Mouse (Mus musculus) G1E (cell line): Measurements from ENCODE around the gene H2-D1. TPM values are rescaled to one million over a fixed set of nuclear protein-coding genes. Genes with fewer than 3 reads are reported as not detected.
"Not testable (repeated sequence)": the region's sequence is repeated elsewhere in the genome, so short reads cannot be mapped to it uniquely, and the experiment has no call there.

ENCODE experiments used
- ATAC-seq: 2 replicates; pipeline ENCODE4 v1.8.0; 2016; ENCODE audit warnings: mild to moderate bottlenecking; ENCODE audit not compliant: insufficient number of reproducible peaks, poor library complexity, low FRiP score, severe bottlenecking; ENCODE audit errors: extremely low read depth
- DNase-seq: peaks from one replicate; pipeline ENCODE4 v3.0.0; 2012; ENCODE audit warnings: low spot score
- H3K27me3 ChIP-seq: 2 replicates; pipeline ENCODE4 v1.6.1; 2012; ENCODE audit warnings: mild to moderate bottlenecking, low read length, inconsistent platforms; ENCODE audit not compliant: insufficient read depth
- H3K36me3 ChIP-seq: replicated peaks from 2 replicates; pipeline ENCODE3; 2012; ENCODE audit warnings: mild to moderate bottlenecking, inconsistent platforms
- H3K4me1 ChIP-seq: 2 replicates; pipeline ENCODE4 v1.6.1; 2012; ENCODE audit warnings: low read depth, low read length, inconsistent platforms, mixed read lengths; ENCODE audit not compliant: insufficient read depth
- H3K4me3 ChIP-seq: 2 replicates; pipeline ENCODE4 v1.5.1; 2012; ENCODE audit warnings: low read depth, mild to moderate bottlenecking, inconsistent platforms, low read length, moderate library complexity, mixed read lengths
- H3K9me3 ChIP-seq: replicated peaks from 2 replicates; pipeline ENCODE4 v1.6.1; 2012; ENCODE audit warnings: inconsistent platforms
- CTCF ChIP-seq: IDR thresholded peaks from 2 replicates; pipeline ENCODE4 v1.5.1; 2012; ENCODE audit warnings: low read depth, low read length, inconsistent platforms, mixed read lengths
- GATA1 ChIP-seq: IDR thresholded peaks from 2 replicates; pipeline ENCODE4 v1.6.1; 2012; ENCODE audit warnings: borderline replicate concordance, low read length, inconsistent platforms, mixed read lengths
- GATA2 ChIP-seq: IDR thresholded peaks from 2 replicates; pipeline ENCODE4 v1.6.1; 2012; ENCODE audit warnings: low read depth, low read length, inconsistent platforms, borderline replicate concordance
- POLR2AphosphoS5 ChIP-seq: IDR thresholded peaks from 2 replicates; pipeline ENCODE4 v1.6.1; 2012; ENCODE audit warnings: low read depth, low read length, inconsistent platforms; ENCODE audit not compliant: insufficient replicate concordance
- TAL1 ChIP-seq: conservative IDR thresholded peaks from 2 replicates; pipeline ENCODE4 v1.6.1; 2012; ENCODE audit warnings: low read depth, low read length, inconsistent platforms, mixed read lengths
- polyA plus RNA-seq: library from polyadenylated mRNA; stranded (reverse); fragments of >175 nt; gene quantifications from 2 replicates; pipeline ENCODE4 v1.2.3, GENCODE M21; 2012
- total RNA-seq, 2 experiments: library from RNA; stranded (forward) in 1 of 2; stranded (reverse) in 1 of 2; fragments of 200-1000 nt in 1 of 2; fragments of >200 nt in 1 of 2; fragmentation: Nextera tagmentation in 1 of 2; gene quantifications; 2 replicates each; pipeline ENCODE4 v1.2.3; 2014 to 2017

Gene H2-D1
- total and polyA plus RNA-seq, 3 experiments = 53.6 to 109 (median 88.5) TPM

DNA sequence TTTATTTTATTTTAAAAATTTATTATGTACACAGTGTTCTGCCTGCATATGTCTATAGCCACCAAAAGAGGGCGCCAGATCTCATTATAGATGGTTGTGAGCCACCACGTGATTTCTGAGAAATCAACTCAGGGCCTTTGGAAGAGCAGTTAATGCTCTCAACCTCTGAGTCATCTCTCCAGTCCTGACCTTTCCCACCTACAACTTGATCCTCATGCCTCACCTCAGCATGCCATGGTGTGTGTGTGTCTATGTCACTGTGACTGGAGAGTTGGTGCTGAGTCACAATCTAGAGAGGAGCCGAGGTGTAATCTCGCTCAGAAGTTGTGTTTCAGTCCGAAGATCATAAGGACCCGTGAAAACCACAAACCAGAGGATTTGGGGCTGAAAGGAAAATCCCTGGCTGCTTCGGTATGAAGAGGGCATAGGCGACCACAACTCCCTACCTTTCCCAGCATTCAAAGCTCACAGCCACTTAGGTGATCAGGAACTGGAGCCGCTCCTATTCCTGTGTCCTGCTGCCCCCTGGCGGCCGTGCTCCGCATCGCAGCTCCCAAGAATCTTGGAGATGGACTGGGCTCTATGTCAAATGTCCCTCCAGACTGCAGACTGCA is 39.2 kb downstream of the H2-D1 start:
- TF ChIP-seq GATA1 = no peak
- TF ChIP-seq CTCF = peak; percentile 79; the same call in 1 of the 2 replicates
- peak; percentile 22; the same call in 1 of the 2 replicates for ATAC-seq
- no peaks in the 10 kb centered on the region; the same call in 1 of the 2 replicates for H3K27me3 ChIP-seq
- H3K9me3 ChIP-seq = peaks cover 9% of the 10 kb centered on the region
- peak; percentile 13 for DNase-seq
- H3K4me1 ChIP-seq = peaks cover 5% of the 10 kb centered on the region
- no peak overlapping the region; the same call in 1 of the 2 replicates for H3K4me3 ChIP-seq
- H3K36me3 ChIP-seq = no peaks in the 10 kb centered on the region

DNA sequence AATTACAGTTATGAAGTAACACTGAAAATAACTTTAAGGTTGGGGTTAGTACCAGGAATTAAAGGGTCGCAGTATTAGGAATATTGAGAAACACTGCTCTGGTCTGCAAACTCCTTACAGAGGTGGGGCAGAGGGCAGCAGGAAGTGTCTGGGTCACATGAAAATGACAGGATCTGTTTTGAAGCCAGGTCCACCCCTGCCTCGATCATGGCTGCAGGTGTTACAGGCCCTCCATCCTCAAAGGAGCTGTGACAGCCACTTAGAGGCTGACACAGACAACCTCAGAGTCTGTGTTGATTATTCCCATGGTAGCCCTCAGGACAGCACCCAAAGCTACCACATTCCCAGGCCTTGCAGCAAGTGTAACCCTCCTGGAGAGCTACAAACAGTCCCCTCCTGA is 40.7 kb downstream of the H2-D1 start:
- TF ChIP-seq GATA1 = no peak
- TF ChIP-seq GATA2 = no peak
- no peak for TF ChIP-seq TAL1
- TF ChIP-seq CTCF = no peak
- TF ChIP-seq POLR2AphosphoS5 = no peak
- Histone ChIP-seq H3K9me3 (peaks cover 9% of the 10 kb centered on the region), H3K4me3 (no peak overlapping the region), H3K4me1 (peaks cover 5% of the 10 kb centered on the region), H3K36me3 (no peaks in the 10 kb centered on the region), H3K27me3 (peaks cover under 1% of the 10 kb centered on the region; the same call in 1 of the 2 replicates)
- ATAC-seq (no peak), DNase-seq (no peak)

DNA sequence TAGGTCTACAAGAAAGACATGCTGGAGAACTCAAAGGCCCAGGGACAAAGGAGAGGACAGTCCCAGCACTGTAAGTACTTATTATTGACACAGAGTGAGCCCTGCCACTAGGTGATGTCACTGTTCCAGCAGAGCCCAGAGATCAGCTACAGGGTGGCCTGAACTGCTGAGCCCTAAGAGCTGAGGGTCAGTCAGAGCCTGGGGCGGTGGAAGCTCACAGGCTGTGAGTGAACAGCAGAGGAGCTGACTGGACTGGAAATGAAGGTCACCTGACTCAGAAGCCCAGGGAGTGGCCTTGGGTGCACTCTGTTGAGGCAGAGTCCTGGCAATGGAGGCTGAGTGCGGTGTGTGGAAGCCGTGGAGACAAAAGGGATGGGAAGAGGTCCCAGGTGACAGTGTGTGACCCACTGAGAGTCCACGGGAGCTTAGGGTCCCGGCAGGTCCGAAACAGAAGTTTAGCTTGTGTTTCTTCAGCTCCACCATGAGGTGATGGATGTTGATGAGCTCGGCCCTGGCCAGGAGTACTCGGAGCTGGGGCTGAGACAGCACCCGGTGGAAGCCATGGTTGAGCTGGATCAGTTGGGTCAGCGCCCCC is 41.3 kb downstream of the H2-D1 start:
- DNase-seq (no peak), ATAC-seq (no peak)
- Histone ChIP-seq H3K27me3 (peaks cover 4% of the 10 kb centered on the region; the same call in 1 of the 2 replicates), H3K4me3 (no peak overlapping the region), H3K9me3 (peaks cover 9% of the 10 kb centered on the region), H3K36me3 (no peaks in the 10 kb centered on the region), H3K4me1 (peaks cover 5% of the 10 kb centered on the region)
- TF ChIP-seq CTCF (no peak), GATA1 (no peak), POLR2AphosphoS5 (no peak), GATA2 (no peak), TAL1 (no peak)

DNA sequence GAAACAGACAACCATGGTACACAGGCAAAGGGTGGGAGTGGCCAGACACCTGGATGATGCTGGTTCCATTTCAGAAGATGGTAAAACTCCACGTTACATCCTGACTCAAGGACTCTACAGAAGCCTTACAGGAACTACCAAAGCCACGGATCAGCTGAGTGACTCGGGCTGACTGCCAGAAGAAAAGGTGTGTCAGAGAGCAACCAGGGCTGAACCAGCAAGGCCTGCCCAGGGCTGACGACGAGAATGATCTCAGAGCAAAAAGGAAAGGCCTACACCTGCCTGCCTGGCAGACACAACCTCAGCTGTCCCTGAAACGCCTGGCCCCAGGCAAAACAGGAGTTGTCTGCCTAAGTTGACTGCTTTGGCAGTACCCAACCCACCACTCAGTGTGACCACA is 41.9 kb downstream of the H2-D1 start:
- Histone ChIP-seq H3K27me3 (peaks cover 4% of the 10 kb centered on the region; the same call in 1 of the 2 replicates), H3K4me1 (peaks cover 5% of the 10 kb centered on the region), H3K4me3 (no peak overlapping the region), H3K36me3 (no peaks in the 10 kb centered on the region), H3K9me3 (peaks cover 9% of the 10 kb centered on the region)
- TF ChIP-seq TAL1 (no peak), GATA2 (no peak)
- DNase-seq (no peak), ATAC-seq (no peak)

DNA sequence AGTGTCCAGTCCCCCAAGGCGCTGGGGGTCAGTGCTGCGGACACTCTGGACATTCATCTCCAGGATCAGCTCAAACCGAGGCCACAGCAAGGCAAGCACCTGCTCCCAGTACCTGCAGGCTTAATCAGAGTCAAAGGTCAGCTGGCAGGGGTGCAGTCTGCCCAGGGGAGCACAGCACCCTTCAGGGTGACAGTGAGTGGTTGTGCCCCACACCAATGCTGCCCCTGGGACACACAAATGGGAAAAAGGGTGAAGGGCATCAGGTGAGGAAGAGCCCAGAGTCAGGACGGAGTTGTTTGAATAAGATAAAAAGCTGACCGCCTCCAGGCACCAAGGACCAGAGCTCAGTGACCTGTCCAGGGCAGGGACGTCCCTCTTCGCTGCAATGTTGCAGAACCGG is 42.4 kb downstream of the H2-D1 start:
- H3K4me1 ChIP-seq, H3K4me3 ChIP-seq, H3K36me3 ChIP-seq, H3K27me3 ChIP-seq, H3K9me3 ChIP-seq, ATAC-seq, DNase-seq: not testable (repeated sequence)

Other genes with a start within 250 kb of the H2-D1 start
Only the 20 nearest of the 35 such genes appear.
- not detected in 2 replicates for gene Ly6g5c, start 154.5 kb upstream of the H2-D1 start, total RNA-seq (2014; fragmentation: Nextera tagmentation)
- not detected in 2 replicates for gene Ly6g5c, start 154.5 kb upstream of the H2-D1 start, total RNA-seq (2017)
- not detected in 2 replicates for gene Ly6g5c, start 154.5 kb upstream of the H2-D1 start, polyA plus RNA-seq
- gene Ly6g5b, start 147.3 kb upstream of the H2-D1 start, total RNA-seq (2014; fragmentation: Nextera tagmentation) = not detected in 2 replicates
- 0.82 and 0.93 TPM in 2 replicates for gene Ly6g5b, start 147.3 kb upstream of the H2-D1 start, total RNA-seq (2017)
- 0.10 and 0.12 TPM in 2 replicates for gene Ly6g5b, start 147.3 kb upstream of the H2-D1 start, polyA plus RNA-seq
- gene Gpank1, start 141.3 kb upstream of the H2-D1 start, total RNA-seq (2014; fragmentation: Nextera tagmentation) = 38.0 and 45.9 TPM in 2 replicates
- gene Gpank1, start 141.3 kb upstream of the H2-D1 start, total RNA-seq (2017) = 49.0 and 54.0 TPM in 2 replicates
- 87.0 and 99.4 TPM in 2 replicates for gene Gpank1, start 141.3 kb upstream of the H2-D1 start, polyA plus RNA-seq
- gene Csnk2b, start 140.7 kb upstream of the H2-D1 start, total RNA-seq (2014; fragmentation: Nextera tagmentation) = 466 and 494 TPM in 2 replicates
- gene Csnk2b, start 140.7 kb upstream of the H2-D1 start, total RNA-seq (2017) = 431 and 460 TPM in 2 replicates
- 74.4 and 79.6 TPM in 2 replicates for gene Csnk2b, start 140.7 kb upstream of the H2-D1 start, polyA plus RNA-seq
- 5.9 and 9.3 TPM in 2 replicates for gene D17H6S53E, start 136.4 kb upstream of the H2-D1 start, total RNA-seq (2014; fragmentation: Nextera tagmentation)
- 22.1 and 24.1 TPM in 2 replicates for gene D17H6S53E, start 136.4 kb upstream of the H2-D1 start, total RNA-seq (2017)
- 12.5 and 12.8 TPM in 2 replicates for gene D17H6S53E, start 136.4 kb upstream of the H2-D1 start, polyA plus RNA-seq
- gene Apom, start 130.7 kb upstream of the H2-D1 start, total RNA-seq (2014; fragmentation: Nextera tagmentation) = not detected in 2 replicates
- gene Apom, start 130.7 kb upstream of the H2-D1 start, total RNA-seq (2017) = 0.22 and 0.23 TPM in 2 replicates
- 0.10 and 0.11 TPM in 2 replicates for gene Apom, start 130.7 kb upstream of the H2-D1 start, polyA plus RNA-seq
- gene Bag6, start 127.6 kb upstream of the H2-D1 start, total RNA-seq (2014; fragmentation: Nextera tagmentation) = 160 and 182 TPM in 2 replicates
- 60.7 and 69.5 TPM in 2 replicates for gene Bag6, start 127.6 kb upstream of the H2-D1 start, total RNA-seq (2017)
- gene Bag6, start 127.6 kb upstream of the H2-D1 start, polyA plus RNA-seq = 686 and 799 TPM in 2 replicates
- gene Prrc2a, start 97.8 kb upstream of the H2-D1 start, total RNA-seq (2014; fragmentation: Nextera tagmentation) = 773 and 873 TPM in 2 replicates
- 35.3 and 36.8 TPM in 2 replicates for gene Prrc2a, start 97.8 kb upstream of the H2-D1 start, total RNA-seq (2017)
- gene Prrc2a, start 97.8 kb upstream of the H2-D1 start, polyA plus RNA-seq = 1,534 and 1,682 TPM in 2 replicates
- gene Aif1, start 86.7 kb upstream of the H2-D1 start, total RNA-seq (2014; fragmentation: Nextera tagmentation) = 3.1 TPM in 1 of 2 replicates, not detected in the other
- gene Aif1, start 86.7 kb upstream of the H2-D1 start, total RNA-seq (2017) = 2.1 and 3.2 TPM in 2 replicates
- gene Aif1, start 86.7 kb upstream of the H2-D1 start, polyA plus RNA-seq = 0.17 TPM in 1 of 2 replicates, not detected in the other
- 81.9 and 91.5 TPM in 2 replicates for gene Lst1, start 74.3 kb upstream of the H2-D1 start, total RNA-seq (2014; fragmentation: Nextera tagmentation)
- gene Lst1, start 74.3 kb upstream of the H2-D1 start, total RNA-seq (2017) = 391 and 521 TPM in 2 replicates
- 7.1 and 8.0 TPM in 2 replicates for gene Lst1, start 74.3 kb upstream of the H2-D1 start, polyA plus RNA-seq
- gene Ltb, start 68.3 kb upstream of the H2-D1 start, total RNA-seq (2014; fragmentation: Nextera tagmentation) = not detected in 2 replicates
- 0.99 and 1.2 TPM in 2 replicates for gene Ltb, start 68.3 kb upstream of the H2-D1 start, total RNA-seq (2017)
- gene Ltb, start 68.3 kb upstream of the H2-D1 start, polyA plus RNA-seq = 0.45 and 0.78 TPM in 2 replicates
- gene Tnf, start 60.7 kb upstream of the H2-D1 start, total RNA-seq (2014; fragmentation: Nextera tagmentation) = 0.68 TPM in 1 of 2 replicates, not detected in the other
- gene Tnf, start 60.7 kb upstream of the H2-D1 start, total RNA-seq (2017) = 1.4 and 1.5 TPM in 2 replicates
- gene Tnf, start 60.7 kb upstream of the H2-D1 start, polyA plus RNA-seq = 0.04 TPM in 1 of 2 replicates, not detected in the other
- gene Lta, start 57.4 kb upstream of the H2-D1 start, total RNA-seq (2014; fragmentation: Nextera tagmentation) = not detected in 2 replicates
- 0.12 TPM in 1 of 2 replicates, not detected in the other for gene Lta, start 57.4 kb upstream of the H2-D1 start, total RNA-seq (2017)
- not detected in 2 replicates for gene Lta, start 57.4 kb upstream of the H2-D1 start, polyA plus RNA-seq
- not detected in 2 replicates for gene Gm16181, start 41.9 kb upstream of the H2-D1 start, total RNA-seq (2014; fragmentation: Nextera tagmentation)
- gene Gm16181, start 41.9 kb upstream of the H2-D1 start, total RNA-seq (2017) = 0.38 and 0.52 TPM in 2 replicates
- gene Gm16181, start 41.9 kb upstream of the H2-D1 start, polyA plus RNA-seq = not detected in 2 replicates
- 3.0 and 5.0 TPM in 2 replicates for gene Atp6v1g2, start 29.1 kb upstream of the H2-D1 start, total RNA-seq (2014; fragmentation: Nextera tagmentation)
- gene Atp6v1g2, start 29.1 kb upstream of the H2-D1 start, total RNA-seq (2017) = 3.2 TPM in 2 replicates
- gene Atp6v1g2, start 29.1 kb upstream of the H2-D1 start, polyA plus RNA-seq = 2.4 and 2.8 TPM in 2 replicates
- gene Nfkbil1, start 26.9 kb upstream of the H2-D1 start, total RNA-seq (2014; fragmentation: Nextera tagmentation) = 7.0 and 14.1 TPM in 2 replicates
- gene Nfkbil1, start 26.9 kb upstream of the H2-D1 start, total RNA-seq (2017) = 8.6 and 12.1 TPM in 2 replicates
- 37.3 and 41.6 TPM in 2 replicates for gene Nfkbil1, start 26.9 kb upstream of the H2-D1 start, polyA plus RNA-seq
- gene Ddx39b, start 21.0 kb upstream of the H2-D1 start, total RNA-seq (2014; fragmentation: Nextera tagmentation) = 424 and 464 TPM in 2 replicates
- 171 and 174 TPM in 2 replicates for gene Ddx39b, start 21.0 kb upstream of the H2-D1 start, total RNA-seq (2017)
- 362 and 363 TPM in 2 replicates for gene Ddx39b, start 21.0 kb upstream of the H2-D1 start, polyA plus RNA-seq
- gene H2-Q1, start 57.7 kb downstream of the H2-D1 start, total RNA-seq (2014; fragmentation: Nextera tagmentation) = not detected in 2 replicates
- gene H2-Q1, start 57.7 kb downstream of the H2-D1 start, total RNA-seq (2017) = 0.16 TPM in 1 of 2 replicates, not detected in the other
- not detected in 2 replicates for gene H2-Q1, start 57.7 kb downstream of the H2-D1 start, polyA plus RNA-seq
- not detected in 2 replicates for gene H2-Q2, start 79.5 kb downstream of the H2-D1 start, total RNA-seq (2014; fragmentation: Nextera tagmentation)
- gene H2-Q2, start 79.5 kb downstream of the H2-D1 start, total RNA-seq (2017) = not detected in 2 replicates
- gene H2-Q2, start 79.5 kb downstream of the H2-D1 start, polyA plus RNA-seq = not detected in 2 replicates
- not detected in 2 replicates for gene H2-Q4, start 116.9 kb downstream of the H2-D1 start, total RNA-seq (2014; fragmentation: Nextera tagmentation)
- 0.05 and 0.17 TPM in 2 replicates for gene H2-Q4, start 116.9 kb downstream of the H2-D1 start, total RNA-seq (2017)
- gene H2-Q4, start 116.9 kb downstream of the H2-D1 start, polyA plus RNA-seq = 0.04 TPM in 1 of 2 replicates, not detected in the other